Mouse (Mus musculus): ENCODE data around the gene Ap3m1. TPM values are rescaled to one million over a fixed set of nuclear protein-coding genes. Genes with fewer than 3 reads are reported as not detected.

Gene Ap3m1
- polyA plus RNA-seq, 1 experiment from 2014 or later: 41.4 TPM

DNA sequence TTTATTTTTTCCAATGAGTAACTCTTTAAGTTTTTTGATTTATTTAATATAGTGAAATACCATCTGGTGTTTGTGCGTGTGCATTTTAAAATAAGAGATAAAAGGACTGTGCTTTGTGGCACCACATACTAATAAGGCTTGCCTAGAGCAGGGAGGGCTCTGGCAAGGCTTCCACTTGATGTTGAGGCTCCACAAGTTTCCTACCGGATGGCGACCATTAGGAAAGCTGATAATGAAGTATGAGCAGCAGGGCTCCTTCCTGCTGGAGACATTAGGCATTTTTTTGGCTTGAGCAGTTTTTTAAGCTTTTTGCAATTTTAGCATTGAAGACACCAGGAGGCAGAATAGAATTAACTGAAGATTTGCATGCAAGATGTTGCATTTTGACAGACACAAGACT is 57.8 kb downstream of the Ap3m1 start:
- ChIA-PET CTCF (interaction anchor here (1.0 to 2.2 kb wide), 4 partner anchors 8 to 191 kb away, joined by 3 to 9 read pairs (median 4); no protein-coding TSS in a partner anchor), POLR2A (interaction anchor here (0.7 to 0.8 kb wide), 2 partner anchors 61 to 66 kb away, joined by 3 to 9 read pairs; no protein-coding TSS in a partner anchor)
- H3K27me3 ChIP-seq: no peaks in the 10 kb centered on the region
- no peak for TF ChIP-seq CTCF (IDR thresholded peaks at IDR 0.05)
- DNase-seq (ENCODE audit: low read depth, low spot score): no peak
- ATAC-seq: no peak
- in situ Hi-C loops (cut with MboI; ENCODE audit: low pct_unique_long_range_greater_than_20kb): loop anchor here (5.0 kb wide), 2 partner anchors 107 to 192 kb away; no protein-coding TSS in a partner anchor

DNA sequence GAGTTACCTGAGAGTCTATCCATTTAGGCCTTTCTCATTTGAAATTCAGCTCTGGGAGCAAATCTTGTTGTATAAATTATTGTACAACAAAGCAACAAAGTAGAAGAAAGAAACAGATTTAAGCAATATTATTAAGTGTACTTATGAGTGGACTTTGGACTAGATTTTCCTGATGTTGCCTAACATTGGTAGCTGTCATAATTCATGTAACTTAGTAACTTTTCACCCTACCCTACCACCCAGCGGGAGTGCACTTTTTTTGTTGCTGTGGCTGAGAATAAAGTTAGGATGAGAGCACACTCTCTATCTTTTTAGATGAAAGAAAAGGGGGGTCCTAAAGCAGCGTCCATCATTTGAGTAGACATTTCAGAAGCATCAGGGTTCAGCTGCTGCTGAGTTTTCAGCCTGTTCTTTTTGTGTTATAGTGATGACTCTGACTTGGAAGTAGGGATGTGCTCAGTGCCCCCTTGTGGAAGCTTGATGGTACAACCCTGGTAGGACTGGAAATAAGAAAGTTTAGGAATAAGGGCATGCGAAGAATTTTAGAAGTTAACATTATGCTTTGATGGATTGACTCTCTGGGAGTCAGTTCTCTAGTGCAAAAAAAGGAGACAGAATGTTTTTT is 59.1 kb downstream of the Ap3m1 start:
- ATAC-seq: no peak
- TF ChIP-seq CTCF (IDR thresholded peaks at IDR 0.05): peak; percentile 78
- POLR2A ChIA-PET: interaction anchor here (0.6 to 2.7 kb wide), 3 partner anchors 61 to 200 kb away, joined by 3 to 12 read pairs (median 8); partner anchors contain the start of gene Vcl
- CTCF ChIA-PET: interaction anchor here (0.8 to 2.2 kb wide), 8 partner anchors 10 to 189 kb away, joined by 3 to 9 read pairs (median 5); no protein-coding TSS in a partner anchor
- DNase-seq (ENCODE audit: low read depth, low spot score): no peak
- in situ Hi-C loops (cut with MboI; ENCODE audit: low pct_unique_long_range_greater_than_20kb): loop anchor here (5.0 kb wide), 2 partner anchors 106 to 191 kb away; no protein-coding TSS in a partner anchor
- H3K27me3 ChIP-seq: no peaks in the 10 kb centered on the region

DNA sequence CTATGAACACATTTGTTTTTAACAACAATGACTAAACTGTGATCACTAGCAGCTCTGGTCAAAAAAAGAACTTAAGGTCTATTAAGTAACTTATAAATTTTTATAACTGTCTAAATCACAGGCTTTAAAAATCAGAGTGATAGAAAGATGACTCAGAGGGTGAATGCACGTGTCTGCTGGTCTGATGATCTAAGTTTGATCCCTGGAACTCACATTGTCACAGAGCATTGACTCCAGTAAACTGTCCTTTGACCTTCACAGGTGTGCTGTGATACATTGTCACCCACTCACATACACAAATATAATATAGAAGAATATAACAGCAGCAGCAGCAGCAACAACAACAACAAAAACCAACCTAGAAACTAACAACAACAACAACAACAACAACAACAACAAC is 60.8 kb downstream of the Ap3m1 start:
- ChIA-PET CTCF (interaction anchor here (1.8 to 2.4 kb wide), 3 partner anchors 9 to 117 kb away, joined by 6 to 7 read pairs (median 6); no protein-coding TSS in a partner anchor), POLR2A (interaction anchor here (1.1 to 2.7 kb wide), 3 partner anchors 16 to 62 kb away, joined by 3 to 12 read pairs (median 3); partner anchors contain the start of gene Vcl)
- no peaks in the 10 kb centered on the region for H3K27me3 ChIP-seq
- no peak for TF ChIP-seq CTCF (IDR thresholded peaks at IDR 0.05)
- ATAC-seq (no peak), DNase-seq (ENCODE audit: low read depth, low spot score) (no peak)
- in situ Hi-C loops (cut with MboI; ENCODE audit: low pct_unique_long_range_greater_than_20kb): loop anchor here (5.0 kb wide), 2 partner anchors 104 to 189 kb away; no protein-coding TSS in a partner anchor

DNA sequence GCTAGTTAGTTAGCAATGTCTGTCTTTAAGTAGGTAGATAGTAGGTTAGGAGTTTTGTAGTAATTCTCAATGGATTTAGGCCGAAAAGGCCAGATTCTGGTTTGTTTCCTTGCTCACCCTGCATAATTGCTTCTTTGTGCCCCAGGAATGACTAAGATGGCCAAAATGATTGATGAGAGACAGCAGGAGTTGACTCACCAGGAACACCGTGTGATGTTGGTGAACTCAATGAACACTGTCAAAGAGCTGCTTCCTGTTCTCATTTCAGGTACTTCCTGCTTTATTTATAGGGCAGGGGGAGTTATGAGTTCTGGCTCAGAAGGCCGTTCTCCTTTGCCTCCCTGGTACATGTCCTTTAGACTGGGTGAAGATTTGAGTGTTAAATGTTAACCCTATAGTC is 66.8 kb downstream of the Ap3m1 start:
- H3K27me3 ChIP-seq: no peaks in the 10 kb centered on the region
- ATAC-seq (no peak), DNase-seq (ENCODE audit: low read depth, low spot score) (no peak)
- TF ChIP-seq CTCF (IDR thresholded peaks at IDR 0.05): no peak
- in situ Hi-C loops (cut with MboI; ENCODE audit: low pct_unique_long_range_greater_than_20kb): no loop called here
- ChIA-PET CTCF (interaction anchor here (0.9 kb wide), 1 partner anchor 55 kb away, joined by 3 read pairs; no protein-coding TSS in a partner anchor), POLR2A (interaction anchor here (0.8 to 0.9 kb wide), 2 partner anchors 13 to 15 kb away, joined by 3 read pairs; no protein-coding TSS in a partner anchor)

DNA sequence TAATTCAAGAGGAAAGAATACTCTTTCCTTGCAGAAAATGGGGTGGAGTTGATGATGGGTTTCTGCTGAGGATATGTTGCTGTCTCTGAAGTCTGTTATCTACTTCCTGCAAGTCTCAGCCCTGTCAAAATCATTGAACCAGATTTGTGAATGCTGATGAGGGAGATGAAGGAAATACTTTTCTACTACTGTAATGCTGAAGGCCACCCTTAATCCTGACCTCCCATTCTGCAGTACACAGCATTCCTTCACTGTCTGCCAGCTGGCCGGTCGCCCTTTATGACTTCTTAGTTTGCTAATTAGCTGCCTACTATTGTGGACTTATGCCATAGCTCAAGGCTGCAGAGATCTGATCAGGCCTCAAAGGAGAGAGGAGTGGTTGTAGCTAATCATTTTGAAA is 68.5 kb downstream of the Ap3m1 start:
- no peaks in the 10 kb centered on the region for H3K27me3 ChIP-seq
- DNase-seq (ENCODE audit: low read depth, low spot score): no peak
- in situ Hi-C loops (cut with MboI; ENCODE audit: low pct_unique_long_range_greater_than_20kb): no loop called here
- POLR2A ChIA-PET: interaction anchor here (0.7 kb wide), 1 partner anchor 29 kb away, joined by 3 read pairs; no protein-coding TSS in a partner anchor
- TF ChIP-seq CTCF (IDR thresholded peaks at IDR 0.05): no peak
- CTCF ChIA-PET: interaction anchor here (1.3 to 1.6 kb wide), 2 partner anchors 16 to 99 kb away, joined by 3 to 5 read pairs; no protein-coding TSS in a partner anchor
- no peak for ATAC-seq

Other genes with a start within 250 kb of the Ap3m1 start
- 88.3 TPM for gene Plau, start 215.8 kb downstream of the Ap3m1 start, polyA plus RNA-seq (2021)
- 255 TPM for gene Vcl, start 123.1 kb downstream of the Ap3m1 start, polyA plus RNA-seq (2021)
- 55.1 TPM for gene Adk, start 66 bp upstream of the Ap3m1 start, polyA plus RNA-seq (2021)